In the genomic region with DNA sequence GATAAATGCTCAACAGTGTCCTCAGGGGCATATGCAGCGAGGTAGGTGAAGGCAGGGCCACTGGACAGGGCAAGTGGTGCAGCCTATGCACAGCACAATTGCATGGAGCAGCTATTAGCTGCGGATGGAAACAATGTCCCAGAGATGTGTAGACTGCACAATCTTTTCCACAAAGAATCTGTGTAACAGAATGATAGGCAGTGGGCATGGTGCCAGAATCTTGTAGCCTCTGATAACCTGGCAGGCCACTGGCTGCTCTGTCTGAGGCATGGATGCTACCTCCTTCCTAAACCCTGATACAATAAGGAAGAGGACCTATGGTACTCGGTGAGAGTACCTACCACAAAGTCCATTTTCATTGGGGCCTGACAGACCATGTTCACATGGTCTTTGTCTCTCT, we compare ENCODE assay signal across 20 mouse cellular contexts.
A peak's percentile ranks its signal among the peaks of the same experiment; 100 is the strongest.
DNase-seq lines count a peak whose midpoint lies in the region; ATAC-seq lines count a peak whose summit lies in the region.
"Had no signal": no experiment of that assay in that cellular context is flagged by ENCODE, and none has a peak within 500 bp of the region (broad histone marks: within the 10 kb centered on the region; RNA-seq: fewer than 3 reads in every experiment).

No protein-coding gene starts in this region.

- ATAC-seq in cerebellum, adult (ENCODE audit: insufficient number of reproducible peaks, low FRiP score, low TSS enrichment), result no peak
- peak; percentile 30; the same call in 1 of the 2 replicates for ATAC-seq in megakaryocyte-erythroid progenitor cell, adult 5-6 weeks (replicated peaks; ENCODE audit: low FRiP score, low TSS enrichment, poor library complexity, severe bottlenecking)
- ATAC-seq: forebrain, embryonic 14.5 days; inflammation-experienced regulatory T-cells, adult 6 months; midbrain, embryonic 15.5 days had no signal

- DNase-seq in cerebellum, adult 11 months, result peak; percentile 40
- DNase-seq in testis, postnatal 10 days (ENCODE audit: low spot score), result peak; percentile 58
- DNase-seq in testis, postnatal 14 days (ENCODE audit: low spot score), result no peak
- peak; percentile 55 to 66 for DNase-seq in cerebellum, postnatal 10 days
- DNase-seq in left cerebral cortex, postnatal 14 days (ENCODE audit: low spot score in 2 of 2), result no peak
- no peak for DNase-seq in spleen, adult 18-20 months
- DNase-seq: adrenal gland, postnatal 25 days; gastrocnemius, postnatal 25 days; heart, adult 11 months; kidney, adult 11 months; kidney, postnatal 25 days; lung, postnatal 36 days; retina, postnatal 1 day; right cerebral cortex, postnatal 14 days; thymus, postnatal 14 days had no signal

- intact Hi-C loops in left cerebral cortex, postnatal 14 days (cut with DNase I), result loop anchor here (5.0 to 10.0 kb wide), 3 partner anchors 171 to 468 kb away; a partner anchor contains a TSS

Comparison
In these comparisons a context has a peak if more than half of its experiments do, and no peak if none do; other contexts are left out.
1. DNase-seq: peak in cerebellum, adult 11 months (single experiment), testis, postnatal 10 days (single experiment) and cerebellum, postnatal 10 days (2 of 2); none in testis, postnatal 14 days (single experiment), left cerebral cortex, postnatal 14 days (0 of 2) and spleen, adult 18-20 months (0 of 2).